Mouse (Mus musculus): ENCODE results near the gene Sh3bgrl3. TPM values are rescaled to one million over a fixed set of nuclear protein-coding genes. Genes with fewer than 3 reads are reported as not detected.

Sh3bgrl3 gene
- total and polyA plus RNA-seq, 3 experiments = 122 to 414 TPM; not detected in 1

DNA sequence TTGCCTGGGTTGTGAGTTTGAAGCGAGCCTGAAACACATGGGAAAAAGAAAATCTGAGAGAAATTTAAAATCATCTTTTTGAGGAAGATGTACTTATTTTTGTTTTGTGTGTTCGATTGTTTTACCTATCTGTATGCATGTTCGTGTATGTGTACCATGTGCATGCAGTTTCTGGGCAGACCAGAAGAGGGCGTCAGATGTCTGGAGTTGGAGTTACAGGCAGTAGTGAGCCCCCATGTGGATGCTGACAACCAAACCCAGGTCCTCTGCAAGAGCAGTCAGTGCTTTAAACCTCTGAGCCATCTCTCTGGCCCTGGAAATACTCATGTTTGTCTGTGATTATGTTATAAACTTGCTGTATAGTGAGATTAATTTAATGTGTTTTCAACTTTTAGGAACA lies 43.6 kb downstream of the Sh3bgrl3 start:
- H3K27ac ChIP-seq (ENCODE audit: control insufficient read depth, low read depth, low read length) = no peak overlapping the region
- no peaks in the 10 kb centered on the region for H3K9me3 ChIP-seq (replicated peaks; ENCODE audit: insufficient read depth, low read length)
- H3K36me3 ChIP-seq (ENCODE audit: control insufficient read depth in 1 of 2, insufficient read depth in 2 of 2, low read length in 2 of 2) = 0 out of 4 replicates have a peak, but pooled peaks cover 0 to 2% of the 10 kb centered on the region in 2 experiments
- no peaks in the 10 kb centered on the region for H3K79me2 ChIP-seq (ENCODE audit: control insufficient read depth, insufficient read depth, low read length, poor library complexity)
- no peak overlapping the region for H3K4me3 ChIP-seq (ENCODE audit: control insufficient read depth in 1 of 2, insufficient read depth in 1 of 2, low read depth in 2 of 2, low read length in 2 of 2)
- no peak overlapping the region for H3K9ac ChIP-seq (ENCODE audit: control insufficient read depth, low read depth, low read length, poor library complexity, severe bottlenecking)
- H3K4me1 ChIP-seq (ENCODE audit: control insufficient read depth in 1 of 2, insufficient read depth in 2 of 2, low read length in 2 of 2) = peaks cover 2 to 9% of the 10 kb centered on the region in 2 experiments; a peak in 2 of 4 replicates
- TF ChIP-seq ETS1 (IDR thresholded peaks at IDR 0.05; ENCODE audit: low read depth, low read length) (no peak), TAL1 (IDR thresholded peaks at IDR 0.05; ENCODE audit: low read length) (no peak), SMC3 (IDR thresholded peaks at IDR 0.05; ENCODE audit: low read depth, low read length) (peak; percentile 26; the same call in 1 of the 2 replicates), ZC3H11A (IDR thresholded peaks at IDR 0.05; ENCODE audit: low read depth, low read length) (no peak), ZKSCAN1 (IDR thresholded peaks at IDR 0.05; ENCODE audit: low read depth, low read length) (no peak), RAD21 (IDR thresholded peaks at IDR 0.05; ENCODE audit: low read depth, low read length) (peak; percentile 14), CTCF (IDR thresholded peaks at IDR 0.05 in 2 of 3, conservative IDR thresholded peaks at IDR 0.05 in 1 of 3; ENCODE audit: control insufficient read depth in 1 of 3, insufficient read depth in 1 of 3, low read depth in 2 of 3, low read length in 3 of 3, poor library complexity in 1 of 3, severe bottlenecking in 1 of 3) (peak; percentile 33 to 68 (median 49)), USF1 (IDR thresholded peaks at IDR 0.05; ENCODE audit: low read depth, low read length) (no peak), MEF2A (IDR thresholded peaks at IDR 0.05; ENCODE audit: extremely low read depth, insufficient replicate concordance, low read depth, low read length, poor library complexity, severe bottlenecking) (no peak)
- peak; percentile 45 for DNase-seq (ENCODE audit: low read depth, low spot score)
- no peaks in the 10 kb centered on the region for H3K27me3 ChIP-seq (ENCODE audit: control insufficient read depth in 1 of 2, insufficient read depth in 2 of 2, low read length in 2 of 2)

DNA sequence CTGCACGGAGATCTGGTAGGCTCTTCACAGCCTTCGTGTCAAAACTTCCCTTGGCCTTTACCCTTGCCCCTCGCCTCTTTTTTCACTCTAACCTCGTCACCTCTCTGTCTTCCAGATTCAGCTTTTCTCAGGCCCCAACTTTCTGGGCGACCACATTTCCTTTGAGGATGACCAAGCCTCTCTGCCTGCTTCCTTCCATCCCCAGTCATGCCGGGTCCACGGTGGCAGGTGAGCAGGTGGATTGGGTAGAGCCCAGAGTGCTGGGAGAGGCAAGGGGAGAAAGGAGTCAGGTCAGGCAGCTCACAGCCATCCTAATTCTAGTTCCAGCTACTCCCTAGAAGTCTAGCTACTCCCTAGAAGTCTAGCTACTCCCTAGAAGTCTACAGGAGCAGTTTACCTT lies 46.1 kb downstream of the Sh3bgrl3 start:
- Histone ChIP-seq H3K9me3 (replicated peaks; ENCODE audit: insufficient read depth, low read length) (no peaks in the 10 kb centered on the region), H3K4me1 (ENCODE audit: control insufficient read depth in 1 of 2, insufficient read depth in 2 of 2, low read length in 2 of 2) (peaks cover 2 to 9% of the 10 kb centered on the region in 2 experiments; a peak in 2 of 4 replicates), H3K79me2 (ENCODE audit: control insufficient read depth, insufficient read depth, low read length, poor library complexity) (no peaks in the 10 kb centered on the region), H3K4me3 (ENCODE audit: control insufficient read depth in 1 of 2, insufficient read depth in 1 of 2, low read depth in 2 of 2, low read length in 2 of 2) (peak overlapping the region; percentile 8 to 16; a peak in 1 of 4 replicates), H3K27me3 (ENCODE audit: control insufficient read depth in 1 of 2, insufficient read depth in 2 of 2, low read length in 2 of 2) (no peaks in the 10 kb centered on the region), H3K9ac (ENCODE audit: control insufficient read depth, low read depth, low read length, poor library complexity, severe bottlenecking) (no peak overlapping the region), H3K27ac (ENCODE audit: control insufficient read depth, low read depth, low read length) (no peak overlapping the region), H3K36me3 (ENCODE audit: control insufficient read depth in 1 of 2, insufficient read depth in 2 of 2, low read length in 2 of 2) (0 out of 4 replicates have a peak, but pooled peaks cover 0 to 2% of the 10 kb centered on the region in 2 experiments)
- DNase-seq (ENCODE audit: low read depth, low spot score) = no peak
- no peak for TF ChIP-seq MAZ (IDR thresholded peaks at IDR 0.05; ENCODE audit: low read depth, low read length)
- TF ChIP-seq ELF1 (IDR thresholded peaks at IDR 0.05; ENCODE audit: low read depth, low read length) = no peak
- TF ChIP-seq TCF12 (IDR thresholded peaks at IDR 0.05; ENCODE audit: low read depth, low read length) = no peak
- TF ChIP-seq SMC3 (IDR thresholded peaks at IDR 0.05; ENCODE audit: low read depth, low read length) = no peak
- TF ChIP-seq RCOR1 (IDR thresholded peaks at IDR 0.05; ENCODE audit: low read depth, low read length) = no peak
- no peak for TF ChIP-seq NELFE (IDR thresholded peaks at IDR 0.05; ENCODE audit: low read depth, low read length)

All from MEL (cell line).